Mouse (Mus musculus): ENCODE measurements around the gene Snx20.

- no peak for TF ChIP-seq POLR2A (IDR thresholded peaks at IDR 0.05; ENCODE audit: insufficient read depth, low read depth, low read length)
- no peak for TF ChIP-seq CTCF (IDR thresholded peaks at IDR 0.05)
These were observed 45.7 kb downstream of the Snx20 start for GRCm38 (mm10) chr8:88590226-88590625.

Measured in heart, adult 2 months (tissue).